Mouse (Mus musculus) layer of hippocampus, postnatal 25 days (tissue): Measurements from ENCODE around the gene Grk2. TPM values are rescaled to one million over a fixed set of nuclear protein-coding genes. Genes with fewer than 3 reads are reported as not detected.

ENCODE experiments used
- microRNA-seq, 2 experiments: library from miRNA; unstranded; fragments of <30 nt; microRNA quantifications; one replicate each; pipeline ENCODE4 v1.2.0; 2021
- total RNA-seq, 2 experiments: library from RNA; stranded (reverse); gene quantifications; 2 replicates each; pipeline ENCODE4 v1.2.3; 2021

The Grk2 gene
- total RNA-seq, 2 experiments from 2014 or later, result 185 to 186 TPM

Small RNAs within 50 kb of the gene (microRNA-seq; reads per million reads assigned to microRNA genes)
- 3.2 to 4.6 reads per million in 2 experiments for gene Mir6985

Other genes with a start within 250 kb of the Grk2 start
- not detected for gene Gstp3, start 246.7 kb downstream of the Grk2 start, total RNA-seq
- not detected for gene Cabp2, start 224.6 kb downstream of the Grk2 start, total RNA-seq
- 10 to 100 TPM; 28.9 to 37.6 TPM for gene Cdk2ap2, start 209.0 kb downstream of the Grk2 start, total RNA-seq
- gene Pitpnm1, start 206.2 kb downstream of the Grk2 start, total RNA-seq, result 100 to 1,000 TPM; 176 to 181 TPM
- gene Aip, start 180.4 kb downstream of the Grk2 start, total RNA-seq, result 100 to 1,000 TPM; 102 to 127 TPM
- gene Gpr152, start 166.4 kb downstream of the Grk2 start, total RNA-seq, result not detected
- gene Cabp4, start 162.2 kb downstream of the Grk2 start, total RNA-seq, result under 1 TPM in 1 of 2 experiments, not detected in 1; 0.20 TPM
- 10 to 100 TPM; 87.3 to 89.5 TPM for gene Coro1b, start 157.6 kb downstream of the Grk2 start, total RNA-seq
- gene Ptprcap, start 152.6 kb downstream of the Grk2 start, total RNA-seq, result 1 to 10 TPM; 1.1 to 2.9 TPM
- 10 to 100 TPM; 27.8 to 43.9 TPM for gene Rps6kb2, start 142.9 kb downstream of the Grk2 start, total RNA-seq
- gene Carns1, start 130.7 kb downstream of the Grk2 start, total RNA-seq, result 10 to 100 TPM in 1 of 2 experiments, 1 to 10 TPM in 1; 8.2 to 11.7 TPM
- 1 to 10 TPM; 1.2 to 1.3 TPM for gene Tbc1d10c, start 114.9 kb downstream of the Grk2 start, total RNA-seq
- gene Ppp1ca, start 114.2 kb downstream of the Grk2 start, total RNA-seq, result 100 to 1,000 TPM; 259 to 293 TPM
- gene Rad9a, start 104.6 kb downstream of the Grk2 start, total RNA-seq, result 1 to 10 TPM; 7.4 to 8.2 TPM
- under 1 TPM; 0.27 to 0.61 TPM for gene Clcf1, start 92.0 kb downstream of the Grk2 start, total RNA-seq
- not detected for gene AC109138.7, start 91.9 kb downstream of the Grk2 start, total RNA-seq
- 10 to 100 TPM; 15.1 to 17.5 TPM for gene Pold4, start 74.3 kb downstream of the Grk2 start, total RNA-seq
- gene Ssh3, start 37.0 kb downstream of the Grk2 start, total RNA-seq, result 10 to 100 TPM; 45.4 to 48.5 TPM
- gene Ankrd13d, start 23.1 kb downstream of the Grk2 start, total RNA-seq, result 10 to 100 TPM; 59.6 to 66.3 TPM
- 10 to 100 TPM; 70.6 to 85.0 TPM for gene Kdm2a, start 92.1 kb upstream of the Grk2 start, total RNA-seq
- gene Rhod, start 133.2 kb upstream of the Grk2 start, total RNA-seq, result 1 to 10 TPM in 1 of 2 experiments, under 1 TPM in 1; 0.87 to 1.2 TPM
- gene Syt12, start 171.2 kb upstream of the Grk2 start, total RNA-seq, result 10 to 100 TPM; 29.5 to 31.8 TPM
- not detected for gene 2010003K11Rik, start 192.4 kb upstream of the Grk2 start, total RNA-seq
- 10 to 100 TPM; 66.6 to 70.6 TPM for gene Pcx, start 204.2 kb upstream of the Grk2 start, total RNA-seq